Mouse (Mus musculus) MEL (cell line): Measurements from ENCODE around the gene Ctrc. TPM values are rescaled to one million over a fixed set of nuclear protein-coding genes. Genes with fewer than 3 reads are reported as not detected.

ENCODE experiments used
- DNase-seq: peaks from one replicate; pipeline ENCODE4 v3.0.0; 2011; ENCODE audit warnings: low read depth, low spot score
- H3K27ac ChIP-seq: 2 replicates; pipeline ENCODE4 v1.5.1; 2012; ENCODE audit warnings: low read depth, mild to moderate bottlenecking, control low read depth, low read length, moderate library complexity; ENCODE audit not compliant: control insufficient read depth
- H3K27me3 ChIP-seq, 2 experiments: fragments of 150-350 bp in 1 of 2; sonication (generic) in 1 of 2; 2 replicates each; pipeline ENCODE4 v1.6.1; 2012; ENCODE audit warnings: low read length in 2 of 2, mild to moderate bottlenecking in 2 of 2, improper control_type of control experiment in 1 of 2, moderate library complexity in 1 of 2; ENCODE audit not compliant: insufficient read depth in 2 of 2, control insufficient read depth in 1 of 2
- H3K36me3 ChIP-seq, 2 experiments: 2 replicates each; pipeline ENCODE4 v1.6.1; 2012 to 2014; ENCODE audit warnings: low read length in 2 of 2, improper control_type of control experiment in 1 of 2, inconsistent platforms in 1 of 2, mild to moderate bottlenecking in 1 of 2; ENCODE audit not compliant: insufficient read depth in 2 of 2, control insufficient read depth in 1 of 2
- H3K4me1 ChIP-seq, 2 experiments: fragments of 150-350 bp in 1 of 2; sonication (generic) in 1 of 2; 2 replicates each; pipeline ENCODE4 v1.6.1; 2012; ENCODE audit warnings: low read length in 2 of 2, improper control_type of control experiment in 1 of 2, mild to moderate bottlenecking in 1 of 2; ENCODE audit not compliant: insufficient read depth in 2 of 2, control insufficient read depth in 1 of 2
- H3K4me3 ChIP-seq, 2 experiments: fragments of 150-350 bp in 1 of 2; sonication (generic) in 1 of 2; 2 replicates each; pipeline ENCODE4 v1.5.1; 2012; ENCODE audit warnings: low read depth in 2 of 2, low read length in 2 of 2, mild to moderate bottlenecking in 2 of 2, moderate library complexity in 2 of 2, control low read depth in 1 of 2, improper control_type of control experiment in 1 of 2; ENCODE audit not compliant: control insufficient read depth in 1 of 2, insufficient read depth in 1 of 2
- H3K79me2 ChIP-seq: 2 replicates; pipeline ENCODE4 v1.6.1; 2012; ENCODE audit warnings: mild to moderate bottlenecking, low read length, moderate library complexity; ENCODE audit not compliant: control insufficient read depth, poor library complexity, insufficient read depth
- H3K9ac ChIP-seq: 2 replicates; pipeline ENCODE4 v1.6.1; 2012; ENCODE audit warnings: low read depth, mild to moderate bottlenecking, control low read depth, low read length, moderate library complexity; ENCODE audit not compliant: control insufficient read depth, poor library complexity, severe bottlenecking
- H3K9me3 ChIP-seq: fragments of 150-350 bp; sonication (generic); replicated peaks from 2 replicates; pipeline ENCODE4 v1.6.1; 2012; ENCODE audit warnings: mild to moderate bottlenecking, low read length, improper control_type of control experiment, moderate library complexity; ENCODE audit not compliant: insufficient read depth
- BHLHE40 ChIP-seq: IDR thresholded peaks from 2 replicates; pipeline ENCODE4 v1.6.1; 2012; ENCODE audit warnings: low read depth, mild to moderate bottlenecking, inconsistent platforms, low read length, improper control_type of control experiment, borderline replicate concordance
- E2F4 ChIP-seq: IDR thresholded peaks from 2 replicates; pipeline ENCODE4 v1.6.1; 2011; ENCODE audit warnings: low read depth, low read length, improper control_type of control experiment, borderline replicate concordance
- ELF1 ChIP-seq: IDR thresholded peaks from 2 replicates; pipeline ENCODE4 v1.6.1; 2014; ENCODE audit warnings: low read depth, mild to moderate bottlenecking, inconsistent platforms, low read length, improper control_type of control experiment, moderate library complexity
- EP300 ChIP-seq, 2 experiments: IDR thresholded peaks; 2 replicates each; pipeline ENCODE4 v1.6.1; 2011; ENCODE audit warnings: improper control_type of control experiment in 2 of 2, low read length in 2 of 2, low read depth in 1 of 2, mild to moderate bottlenecking in 1 of 2
- ETS1 ChIP-seq: IDR thresholded peaks from 2 replicates; pipeline ENCODE4 v1.6.1; 2012; ENCODE audit warnings: low read depth, mild to moderate bottlenecking, inconsistent platforms, low read length, improper control_type of control experiment, moderate library complexity
- GATA1 ChIP-seq: IDR thresholded peaks from 2 replicates; pipeline ENCODE4 v1.6.1; 2011; ENCODE audit warnings: low read depth, low read length, improper control_type of control experiment
- KAT2A ChIP-seq: conservative IDR thresholded peaks from 2 replicates; pipeline ENCODE4 v1.6.1; 2012; ENCODE audit warnings: low read depth, low read length, improper control_type of control experiment, inconsistent platforms
- MAX ChIP-seq: IDR thresholded peaks from 2 replicates; pipeline ENCODE4 v1.6.1; 2011; ENCODE audit warnings: low read length, improper control_type of control experiment
- MAZ ChIP-seq: IDR thresholded peaks from 2 replicates; pipeline ENCODE4 v1.6.1; 2012; ENCODE audit warnings: low read depth, mild to moderate bottlenecking, inconsistent platforms, low read length, improper control_type of control experiment
- MEF2A ChIP-seq: IDR thresholded peaks from 2 replicates; pipeline ENCODE4 v1.6.1; 2014; ENCODE audit warnings: low read depth, mild to moderate bottlenecking, inconsistent platforms, low read length, improper control_type of control experiment; ENCODE audit not compliant: poor library complexity, insufficient replicate concordance, severe bottlenecking; ENCODE audit errors: extremely low read depth
- MYC ChIP-seq: IDR thresholded peaks from 2 replicates; pipeline ENCODE4 v1.6.1; 2011; ENCODE audit warnings: low read depth, mild to moderate bottlenecking, low read length, improper control_type of control experiment, moderate library complexity
- POLR2AphosphoS2 ChIP-seq: IDR thresholded peaks from 2 replicates; pipeline ENCODE4 v1.6.1; 2011; ENCODE audit warnings: low read length, improper control_type of control experiment
- POLR2AphosphoS5 ChIP-seq: IDR thresholded peaks from 2 replicates; pipeline ENCODE4 v1.6.1; 2012; ENCODE audit warnings: low read depth, borderline replicate concordance, mild to moderate bottlenecking, inconsistent platforms, low read length, moderate library complexity, mixed read lengths
- RAD21 ChIP-seq: IDR thresholded peaks from 2 replicates; pipeline ENCODE4 v1.6.1; 2011; ENCODE audit warnings: mild to moderate bottlenecking, low read depth, low read length, improper control_type of control experiment
- RCOR1 ChIP-seq: IDR thresholded peaks from 2 replicates; pipeline ENCODE4 v1.6.1; 2012; ENCODE audit warnings: low read depth, mild to moderate bottlenecking, inconsistent platforms, low read length, improper control_type of control experiment
- SMC3 ChIP-seq: IDR thresholded peaks from 2 replicates; pipeline ENCODE4 v1.6.1; 2011; ENCODE audit warnings: low read depth, low read length, improper control_type of control experiment
- USF1 ChIP-seq: IDR thresholded peaks from 2 replicates; pipeline ENCODE4 v1.6.1; 2014; ENCODE audit warnings: low read depth, mild to moderate bottlenecking, inconsistent platforms, low read length, improper control_type of control experiment, moderate library complexity
- ZKSCAN1 ChIP-seq: IDR thresholded peaks from 2 replicates; pipeline ENCODE4 v1.6.1; 2012; ENCODE audit warnings: low read depth, mild to moderate bottlenecking, inconsistent platforms, low read length, improper control_type of control experiment, moderate library complexity
- ZNF384 ChIP-seq: IDR thresholded peaks from 2 replicates; pipeline ENCODE4 v1.6.1; 2012; ENCODE audit warnings: low read depth, mild to moderate bottlenecking, inconsistent platforms, low read length, improper control_type of control experiment
- polyA plus RNA-seq, 2 experiments: library from polyadenylated mRNA; stranded (reverse) in 1 of 2; unstranded in 1 of 2; fragments of >175 nt in 1 of 2; fragments of >200 nt in 1 of 2; gene quantifications; 2 replicates each; pipeline versions ENCODE4 v1.2.1 to v1.2.4; 2012; ENCODE audit warnings: low replicate concordance in 2 of 2, low read depth in 1 of 2; ENCODE audit not compliant: insufficient read length in 2 of 2, insufficient read depth in 1 of 2, missing spikeins in 1 of 2
- total RNA-seq: library from RNA; depleted of rRNA; stranded (reverse); fragments of 300-350 nt; gene quantifications from 2 replicates; pipeline ENCODE4 v1.2.3, GENCODE M21; 2012

The Ctrc gene
- total and polyA plus RNA-seq, 3 experiments, result not detected

DNA sequence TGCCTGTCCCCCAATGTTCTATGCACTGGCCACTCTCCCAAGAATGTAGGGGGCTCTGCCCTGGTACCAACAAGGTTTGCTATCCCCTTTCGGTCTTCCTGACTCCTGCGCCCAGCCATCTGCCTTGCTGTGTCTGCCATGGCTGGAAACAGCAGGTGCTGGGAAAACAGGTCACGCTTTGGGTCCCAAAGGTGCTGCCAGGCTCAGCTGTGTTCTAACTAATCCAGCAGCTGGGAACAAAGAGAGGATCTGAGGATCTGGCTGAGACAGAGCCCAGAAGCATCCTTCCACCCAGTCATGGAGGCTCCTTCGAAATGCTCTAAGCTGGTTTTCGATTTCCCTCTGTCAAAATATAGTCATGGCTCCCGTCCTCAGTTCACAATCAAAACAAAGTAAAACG lies 29.9 kb downstream of the Ctrc start:
- H3K36me3 ChIP-seq, result no peaks in the 10 kb centered on the region

DNA sequence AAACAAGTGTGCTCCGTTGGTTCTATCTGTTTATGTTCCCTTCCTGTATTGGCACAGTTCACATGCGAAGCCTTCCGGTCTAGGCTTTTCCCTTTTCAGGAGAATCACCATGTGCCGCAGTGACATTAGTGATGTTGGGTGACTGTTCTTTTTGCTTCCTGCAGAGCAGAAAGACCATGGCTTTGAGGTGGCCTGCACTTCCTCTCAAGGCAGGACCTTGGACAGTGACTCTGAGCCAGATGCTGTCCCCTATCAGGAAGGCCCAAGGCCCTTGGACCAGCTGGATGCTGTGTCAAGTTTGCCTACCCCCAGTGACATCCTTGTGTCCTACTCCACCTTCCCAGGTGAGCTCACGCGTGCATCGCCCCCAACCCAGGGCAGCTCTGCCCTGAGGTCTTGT lies 34.8 kb downstream of the Ctrc start:
- Histone ChIP-seq H3K4me1 (no peaks in the 10 kb centered on the region), H3K4me3 (no peak overlapping the region)
- TF ChIP-seq USF1 (no peak), MEF2A (no peak), MAX (no peak), BHLHE40 (no peak), RAD21 (no peak), ZKSCAN1 (no peak), ELF1 (no peak), KAT2A (no peak), RCOR1 (no peak), POLR2AphosphoS5 (no peak)
- TF ChIP-seq, all 39 proteins: peak for 0
- Histone ChIP-seq H3K79me2 (no peaks in the 10 kb centered on the region), H3K27me3 (no peaks in the 10 kb centered on the region), H3K36me3 (no peaks in the 10 kb centered on the region), H3K9ac (no peak overlapping the region), H3K9me3 (no peaks in the 10 kb centered on the region), H3K27ac (no peak overlapping the region)
- DNase-seq, result peak; percentile 37

More for the DNA sequence above, 29.9 kb downstream of the Ctrc start:
- Histone ChIP-seq H3K4me1 (no peaks in the 10 kb centered on the region), H3K79me2 (no peaks in the 10 kb centered on the region), H3K27me3 (no peaks in the 10 kb centered on the region), H3K27ac (no peak overlapping the region), H3K4me3 (no peak overlapping the region), H3K9me3 (no peaks in the 10 kb centered on the region), H3K9ac (no peak overlapping the region)
- DNase-seq, result no peak
- TF ChIP-seq ZNF384 (no peak), MYC (no peak), SMC3 (no peak), POLR2AphosphoS2 (no peak), ETS1 (no peak), GATA1 (no peak), E2F4 (no peak), MAZ (no peak), EP300 (IDR thresholded peaks at IDR 0.05; ENCODE audit: low read depth in 1 of 2, low read length in 2 of 2) (no peak)
